Comparison of ENCODE assay signal across 9 mouse cellular contexts in the genomic region with DNA sequence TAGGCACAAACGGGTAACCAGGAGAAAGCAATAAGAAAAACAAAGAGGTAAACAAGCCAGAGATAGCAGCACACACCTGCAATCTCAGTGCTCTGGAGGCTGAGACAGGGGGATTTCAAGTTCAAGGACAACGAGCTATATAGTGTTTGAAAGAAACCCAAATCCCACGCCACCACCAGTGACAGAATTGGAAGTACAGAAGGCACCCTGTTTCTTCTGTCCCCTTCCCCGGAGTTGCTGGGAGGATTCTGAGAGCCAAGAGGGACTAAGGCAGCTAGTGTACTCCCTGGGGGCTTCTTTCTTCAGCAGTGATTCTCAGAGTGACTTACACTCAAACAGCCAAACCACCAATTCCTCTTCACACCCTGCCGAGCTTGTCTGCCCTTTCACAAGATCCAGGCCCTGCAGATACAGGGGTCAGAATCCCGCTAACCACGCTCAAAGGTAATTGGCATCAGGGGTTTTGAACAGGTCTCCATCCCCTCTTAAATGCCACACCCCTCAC. TPM values are rescaled to one million over a fixed set of nuclear protein-coding genes. Genes with fewer than 3 reads are reported as not detected.
DNase-seq lines count a peak whose midpoint lies in the region; ATAC-seq and TF ChIP-seq lines count a peak whose summit lies in the region.
"Had no signal": no experiment of that assay in that cellular context is flagged by ENCODE, and none has a peak within 500 bp of the region (broad histone marks: within the 10 kb centered on the region; RNA-seq: fewer than 3 reads in every experiment).

No protein-coding gene starts in this region.

- WGBS in heart, embryonic 12.5 days, result 44% methylated on average over 7 of the region's 7 CpGs
- 3% methylated on average over 7 of the region's 7 CpGs for WGBS in forebrain, embryonic 15.5 days
- 15% methylated on average over 7 of the region's 7 CpGs for WGBS in midbrain, embryonic 11.5 days

- no peak overlapping the region for H3K9ac ChIP-seq in heart, embryonic 12.5 days
- H3K9ac ChIP-seq in forebrain, embryonic 15.5 days (replicated peaks), result peak overlapping the region; percentile 51
- H3K9ac ChIP-seq in midbrain, embryonic 11.5 days (ENCODE audit: low read length), result peak overlapping the region; percentile 69
- H3K9ac ChIP-seq: liver, embryonic 13.5 days had no signal

- peak overlapping the region; percentile 56; the same call in 1 of the 2 replicates for H3K27ac ChIP-seq in heart, embryonic 12.5 days (ENCODE audit: poor library complexity, severe bottlenecking)
- H3K27ac ChIP-seq in forebrain, embryonic 15.5 days (replicated peaks), result peak overlapping the region; percentile 100
- H3K27ac ChIP-seq in midbrain, embryonic 11.5 days (ENCODE audit: low read depth, low read length), result peak overlapping the region; percentile 96
- H3K27ac ChIP-seq: liver, embryonic 13.5 days had no signal

- H3K36me3 ChIP-seq in heart, embryonic 12.5 days, result no peaks in the 10 kb centered on the region
- no peaks in the 10 kb centered on the region for H3K36me3 ChIP-seq in E14TG2a.4 (ENCODE audit: insufficient read depth, low read length)
- no peaks in the 10 kb centered on the region for H3K36me3 ChIP-seq in forebrain, embryonic 15.5 days
- H3K36me3 ChIP-seq in midbrain, embryonic 11.5 days (ENCODE audit: control insufficient read depth, insufficient read depth, low read length), result no peaks in the 10 kb centered on the region
- H3K36me3 ChIP-seq: liver, embryonic 13.5 days had no signal

- intact Hi-C loops in left cerebral cortex, postnatal 4 days (cut with DNase I), result loop anchor here (5.0 kb wide), 1 partner anchor 52 kb away; the partner anchor contains the start of gene Tob1

- H3K4me3 ChIP-seq in heart, embryonic 12.5 days, result peak overlapping the region; percentile 15
- peak overlapping the region; percentile 60 for H3K4me3 ChIP-seq in E14TG2a.4 (replicated peaks; ENCODE audit: low read length)
- H3K4me3 ChIP-seq in forebrain, embryonic 15.5 days, result peak overlapping the region; percentile 28
- H3K4me3 ChIP-seq in midbrain, embryonic 11.5 days (ENCODE audit: low read depth, low read length), result peak overlapping the region; percentile 17
- H3K4me3 ChIP-seq: liver, embryonic 13.5 days had no signal

- no peaks in the 10 kb centered on the region for H3K27me3 ChIP-seq in heart, embryonic 12.5 days (replicated peaks)
- H3K27me3 ChIP-seq in E14TG2a.4 (ENCODE audit: insufficient read depth, low read length), result no peaks in the 10 kb centered on the region; the same call in 1 of the 2 replicates
- H3K27me3 ChIP-seq in forebrain, embryonic 15.5 days, result no peaks in the 10 kb centered on the region
- H3K27me3 ChIP-seq in midbrain, embryonic 11.5 days (ENCODE audit: control insufficient read depth, insufficient read depth, low read length), result no peaks in the 10 kb centered on the region

- H3K4me1 ChIP-seq in heart, embryonic 12.5 days (replicated peaks), result peaks cover 32% of the 10 kb centered on the region
- peaks cover 84% of the 10 kb centered on the region for H3K4me1 ChIP-seq in E14TG2a.4 (replicated peaks; ENCODE audit: low read depth, low read length)
- H3K4me1 ChIP-seq in forebrain, embryonic 15.5 days, result peaks cover 43% of the 10 kb centered on the region
- H3K4me1 ChIP-seq in midbrain, embryonic 11.5 days (ENCODE audit: control insufficient read depth, insufficient read depth, low read length), result peaks cover 37% of the 10 kb centered on the region

- DNase-seq in heart, adult 11 months, result no peak
- peak; percentile 94 for DNase-seq in midbrain, embryonic 11.5 days (ENCODE audit: low spot score, missing footprints)
- no peak for DNase-seq in spleen, adult 12 weeks (ENCODE audit: low spot score)
- no peak for DNase-seq in left cerebral cortex, postnatal 4 days
- DNase-seq in lung, postnatal 14 days, result no peak
- DNase-seq: liver, embryonic 13.5 days had no signal

- no peaks in the 10 kb centered on the region for H3K9me3 ChIP-seq in heart, embryonic 12.5 days (replicated peaks)
- no peaks in the 10 kb centered on the region for H3K9me3 ChIP-seq in E14TG2a.4 (ENCODE audit: low read length)
- H3K9me3 ChIP-seq in forebrain, embryonic 15.5 days, result no peaks in the 10 kb centered on the region
- H3K9me3 ChIP-seq in midbrain, embryonic 11.5 days (ENCODE audit: control insufficient read depth, low read length), result no peaks in the 10 kb centered on the region
- H3K9me3 ChIP-seq: liver, embryonic 13.5 days had no signal

- peak overlapping the region; percentile 57 for H3K4me2 ChIP-seq in heart, embryonic 12.5 days
- peak overlapping the region; percentile 46 for H3K4me2 ChIP-seq in forebrain, embryonic 15.5 days (replicated peaks)
- H3K4me2 ChIP-seq in midbrain, embryonic 11.5 days, result peak overlapping the region; percentile 45

- no peak for TF ChIP-seq CTCF in E14TG2a.4 (conservative IDR thresholded peaks at IDR 0.05; ENCODE audit: low read length)

- ATAC-seq in heart, embryonic 12.5 days (ENCODE audit: insufficient number of reproducible peaks, low FRiP score), result no peak
- no peak; the same call in 1 of the 2 replicates for ATAC-seq in forebrain, embryonic 15.5 days (replicated peaks)
- ATAC-seq in midbrain, embryonic 11.5 days (ENCODE audit: low FRiP score), result no peak

RNA-seq across cellular contexts. Expression of gene Tob1, which starts 51.3 kb away (rescaled TPM):
- 34.9 and 35.2 TPM in 2 replicates for polyA plus RNA-seq in heart, embryonic 12.5 days (2016; fragmentation: Nextera tagmentation; extraction: Ambion mirVana)
- polyA plus RNA-seq in forebrain, embryonic 15.5 days (2015; fragmentation: Nextera tagmentation; extraction: Ambion mirVana), result 45.8 and 46.5 TPM in 2 replicates
- 33.1 and 33.5 TPM in 2 replicates for polyA plus RNA-seq in midbrain, embryonic 11.5 days (2014; fragmentation: Nextera tagmentation; extraction: Ambion mirVana)
- 10 to 100 TPM; 27.3 to 28.3 TPM for total RNA-seq in left cerebral cortex, postnatal 4 days (2021)
